Mouse (Mus musculus) forebrain, embryonic 15.5 days (tissue): ENCODE measurements around the gene Unc119b. TPM values are rescaled to one million over a fixed set of nuclear protein-coding genes. Genes with fewer than 3 reads are reported as not detected.
A peak's percentile ranks its signal among the peaks of the same experiment; 100 is the strongest.

Source experiments
- ATAC-seq: fragments of 200-750 bp; cut with Nextera tagmentation; replicated peaks from 2 replicates; pipeline ENCODE4 v1.8.0; 2017; ENCODE audit warnings: mild to moderate bottlenecking, moderate TSS enrichment, moderate library complexity
- H3K27ac ChIP-seq: fragments of 300-500 bp; sonication (generic); replicated peaks from 2 replicates; pipeline ENCODE4 v1.5.1; 2015; ENCODE audit warnings: mild to moderate bottlenecking, inconsistent platforms
- H3K27me3 ChIP-seq: fragments of 300-500 bp; sonication (generic); 2 replicates; pipeline ENCODE4 v1.6.1; 2015; ENCODE audit warnings: inconsistent platforms
- H3K36me3 ChIP-seq: fragments of 300-500 bp; sonication (generic); 2 replicates; pipeline ENCODE4 v1.6.1; 2015; ENCODE audit warnings: mild to moderate bottlenecking, inconsistent platforms
- H3K4me1 ChIP-seq: fragments of 300-500 bp; sonication (generic); 2 replicates; pipeline ENCODE4 v1.6.1; 2015; ENCODE audit warnings: inconsistent platforms
- H3K4me2 ChIP-seq: fragments of 300-500 bp; sonication (generic); replicated peaks from 2 replicates; pipeline ENCODE4 v1.6.1; 2015; ENCODE audit warnings: mild to moderate bottlenecking, inconsistent platforms
- H3K4me3 ChIP-seq: fragments of 300-500 bp; sonication (generic); 2 replicates; pipeline ENCODE4 v1.5.1; 2015; ENCODE audit warnings: mild to moderate bottlenecking, inconsistent platforms
- H3K9ac ChIP-seq: fragments of 300-500 bp; sonication (generic); replicated peaks from 2 replicates; pipeline ENCODE4 v1.6.1; 2015; ENCODE audit warnings: mild to moderate bottlenecking, inconsistent platforms
- H3K9me3 ChIP-seq: fragments of 300-500 bp; sonication (generic); 2 replicates; pipeline ENCODE4 v1.6.1; 2016; ENCODE audit warnings: inconsistent platforms
- WGBS: fragments of 180-500 bp; shearing (Covaris S2); methylation state at CpG from one replicate; pipeline ENCODE4 v1.1.7; 2015; ENCODE audit warnings: mixed read lengths; 5-methylcytosine and 5-hydroxymethylcytosine counted together
- polyA plus RNA-seq: library from polyadenylated mRNA; unstranded; fragments of >200 nt; fragmentation: Nextera tagmentation; extraction: Ambion mirVana; gene quantifications from 2 replicates; pipeline ENCODE4 v1.2.1, GENCODE M21; 2015

Unc119b gene
- polyA plus RNA-seq: 44.4 and 46.2 TPM in 2 replicates

- Histone ChIP-seq H3K27ac (peak within 1 kb of the TSS; percentile 55), H3K4me3 (peak within 1 kb of the TSS; percentile 80), H3K27me3 (no peaks in the 10 kb centered on the region), H3K36me3 (peaks cover 7% of the 10 kb centered on the region; the same call in 1 of the 2 replicates), H3K4me2 (peak within 1 kb of the TSS; percentile 84), H3K9me3 (no peaks in the 10 kb centered on the region), H3K9ac (peak within 1 kb of the TSS; percentile 77), H3K4me1 (peaks cover 21% of the 10 kb centered on the region)
- peak; percentile 93 for ATAC-seq
- WGBS: under 1% methylated on average over 56 of the region's 81 CpGs
Measured at GRCm38 (mm10) chr5:115134234-115135165, at the start of gene Unc119b. Gene Unc119b (minus strand): TSS chr5:115134975.

- Histone ChIP-seq H3K27me3 (no peaks in the 10 kb centered on the region), H3K4me3 (no peak overlapping the region), H3K27ac (no peak overlapping the region), H3K9ac (no peak overlapping the region), H3K4me1 (peaks cover 50% of the 10 kb centered on the region), H3K4me2 (no peak overlapping the region), H3K36me3 (no peaks in the 10 kb centered on the region), H3K9me3 (no peaks in the 10 kb centered on the region)
- ATAC-seq: no peak
- 85% methylated on average over 10 of the region's 10 CpGs for WGBS
Measured at GRCm38 (mm10) chr5:115183482-115183881, 48.7 kb upstream of the Unc119b start.

- ATAC-seq: no peak
- H3K36me3 ChIP-seq: no peaks in the 10 kb centered on the region
- 56% methylated on average over 8 of the region's 8 CpGs for WGBS
- H3K4me2 ChIP-seq: no peak overlapping the region
- no peak overlapping the region for H3K27ac ChIP-seq
- H3K27me3 ChIP-seq: no peaks in the 10 kb centered on the region
- H3K9ac ChIP-seq: no peak overlapping the region
- H3K4me3 ChIP-seq: no peak overlapping the region
- H3K9me3 ChIP-seq: no peaks in the 10 kb centered on the region
- H3K4me1 ChIP-seq: peaks cover 50% of the 10 kb centered on the region
Measured at GRCm38 (mm10) chr5:115182925-115183324, 48.1 kb upstream of the Unc119b start.

- WGBS: 70% methylated on average over 13 of the region's 13 CpGs
- no peak for ATAC-seq
- no peaks in the 10 kb centered on the region for H3K9me3 ChIP-seq
- H3K27me3 ChIP-seq: no peaks in the 10 kb centered on the region
- H3K4me2 ChIP-seq: no peak overlapping the region
- H3K27ac ChIP-seq: no peak overlapping the region
- H3K4me3 ChIP-seq: no peak overlapping the region
- H3K9ac ChIP-seq: no peak overlapping the region
- peaks cover 39% of the 10 kb centered on the region for H3K4me1 ChIP-seq
- no peaks in the 10 kb centered on the region for H3K36me3 ChIP-seq
Measured at GRCm38 (mm10) chr5:115181248-115181940, 46.6 kb upstream of the Unc119b start.

GRCm38 (mm10) chr5:115179596-115179995 is 44.8 kb upstream of the Unc119b start:
- no peak for ATAC-seq
- Histone ChIP-seq H3K4me3 (no peak overlapping the region), H3K36me3 (no peaks in the 10 kb centered on the region), H3K9me3 (no peaks in the 10 kb centered on the region), H3K9ac (no peak overlapping the region), H3K27ac (no peak overlapping the region), H3K4me1 (peaks cover 26% of the 10 kb centered on the region), H3K27me3 (no peaks in the 10 kb centered on the region), H3K4me2 (no peak overlapping the region)
- 92% methylated on average over 11 of the region's 11 CpGs for WGBS

- Histone ChIP-seq H3K9ac (no peak overlapping the region), H3K4me2 (no peak overlapping the region), H3K27me3 (no peaks in the 10 kb centered on the region), H3K4me1 (peaks cover 17% of the 10 kb centered on the region), H3K9me3 (no peaks in the 10 kb centered on the region), H3K4me3 (no peak overlapping the region), H3K27ac (0 out of 2 replicates have a peak overlapping the region, but pooled peaks have one; percentile 2), H3K36me3 (no peaks in the 10 kb centered on the region)
- WGBS: 79% methylated on average over 6 of the region's 6 CpGs
- no peak for ATAC-seq
Measured at GRCm38 (mm10) chr5:115177866-115178265, 43.1 kb upstream of the Unc119b start.

GRCm38 (mm10) chr5:115174554-115174953 is 39.8 kb upstream of the Unc119b start:
- H3K4me1 ChIP-seq: 0 out of 2 replicates have a peak, but pooled peaks cover 4% of the 10 kb centered on the region

GRCm38 (mm10) chr5:115170150-115170549 is 35.4 kb upstream of the Unc119b start:
- H3K27ac ChIP-seq: no peak overlapping the region

More at GRCm38 (mm10) chr5:115174554-115174953, 39.8 kb upstream of the Unc119b start:
- ATAC-seq: no peak
- 100% methylated on average over 1 of the region's 1 CpGs for WGBS
- H3K27ac ChIP-seq: no peak overlapping the region
- no peaks in the 10 kb centered on the region for H3K27me3 ChIP-seq
- H3K36me3 ChIP-seq: no peaks in the 10 kb centered on the region
- no peak overlapping the region for H3K4me2 ChIP-seq
- H3K9me3 ChIP-seq: no peaks in the 10 kb centered on the region
- no peak overlapping the region for H3K4me3 ChIP-seq
- H3K9ac ChIP-seq: no peak overlapping the region

GRCm38 (mm10) chr5:115168641-115169415 is 34.1 kb upstream of the Unc119b start:
- Histone ChIP-seq H3K4me3 (no peak overlapping the region), H3K9ac (no peak overlapping the region), H3K9me3 (no peaks in the 10 kb centered on the region), H3K27me3 (no peaks in the 10 kb centered on the region), H3K36me3 (no peaks in the 10 kb centered on the region), H3K4me1 (no peaks in the 10 kb centered on the region), H3K27ac (no peak overlapping the region), H3K4me2 (no peak overlapping the region)
- ATAC-seq: no peak
- 41% methylated on average over 27 of the region's 27 CpGs for WGBS

More at GRCm38 (mm10) chr5:115170150-115170549, 35.4 kb upstream of the Unc119b start:
- no peak overlapping the region for H3K4me2 ChIP-seq
- H3K9ac ChIP-seq: no peak overlapping the region
- no peak for ATAC-seq
- no peaks in the 10 kb centered on the region for H3K27me3 ChIP-seq
- H3K36me3 ChIP-seq: no peaks in the 10 kb centered on the region
- H3K9me3 ChIP-seq: no peaks in the 10 kb centered on the region
- 88% methylated on average over 8 of the region's 8 CpGs for whole genome bisulfite sequencing
- H3K4me3 ChIP-seq: no peak overlapping the region
- no peaks in the 10 kb centered on the region for H3K4me1 ChIP-seq

- H3K4me2 ChIP-seq: no peak overlapping the region
- H3K9ac ChIP-seq: no peak overlapping the region
- ATAC-seq: no peak
- H3K4me1 ChIP-seq: no peaks in the 10 kb centered on the region
- no peaks in the 10 kb centered on the region for H3K9me3 ChIP-seq
- H3K4me3 ChIP-seq: no peak overlapping the region
- WGBS: 81% methylated on average over 6 of the region's 6 CpGs
- H3K36me3 ChIP-seq: no peaks in the 10 kb centered on the region
- no peaks in the 10 kb centered on the region for H3K27me3 ChIP-seq
- no peak overlapping the region for H3K27ac ChIP-seq
Measured at GRCm38 (mm10) chr5:115167396-115167795, 32.6 kb upstream of the Unc119b start.

GRCm38 (mm10) chr5:115166815-115167194 is 32.0 kb upstream of the Unc119b start:
- no peak for ATAC-seq
- H3K9me3 ChIP-seq: no peaks in the 10 kb centered on the region
- H3K4me3 ChIP-seq: no peak overlapping the region
- H3K4me2 ChIP-seq: no peak overlapping the region
- no peak overlapping the region for H3K27ac ChIP-seq
- no peak overlapping the region for H3K9ac ChIP-seq
- no peaks in the 10 kb centered on the region for H3K27me3 ChIP-seq
- WGBS: 89% methylated on average over 7 of the region's 7 CpGs
- H3K4me1 ChIP-seq: no peaks in the 10 kb centered on the region
- no peaks in the 10 kb centered on the region for H3K36me3 ChIP-seq
